Mouse (Mus musculus) hindbrain, embryonic 15.5 days (tissue): Measurements from ENCODE around the gene Camk2n1. TPM values are rescaled to one million over a fixed set of nuclear protein-coding genes. Genes with fewer than 3 reads are reported as not detected.

Experiments used
- ATAC-seq: fragments of 200-750 bp; cut with Nextera tagmentation; 2 replicates; pipeline ENCODE4 v1.8.0; 2017; ENCODE audit warnings: low read depth, moderate number of reproducible peaks, moderate TSS enrichment; ENCODE audit not compliant: low FRiP score
- H3K27ac ChIP-seq: fragments of 300-500 bp; sonication (generic); replicated peaks from 2 replicates; pipeline ENCODE4 v1.5.1; 2015; ENCODE audit warnings: mild to moderate bottlenecking, inconsistent platforms
- H3K27me3 ChIP-seq: fragments of 300-500 bp; sonication (generic); 2 replicates; pipeline ENCODE4 v1.6.1; 2015; ENCODE audit warnings: control low read depth, inconsistent platforms
- H3K36me3 ChIP-seq: fragments of 300-500 bp; sonication (generic); 2 replicates; pipeline ENCODE4 v1.6.1; 2015; ENCODE audit warnings: control low read depth, inconsistent platforms
- H3K4me1 ChIP-seq: fragments of 300-500 bp; sonication (generic); replicated peaks from 2 replicates; pipeline ENCODE4 v1.6.1; 2015; ENCODE audit warnings: control low read depth, inconsistent platforms
- H3K4me2 ChIP-seq: fragments of 300-500 bp; sonication (generic); 2 replicates; pipeline ENCODE4 v1.6.1; 2015; ENCODE audit warnings: moderate library complexity, mild to moderate bottlenecking, inconsistent platforms
- H3K4me3 ChIP-seq: fragments of 300-500 bp; sonication (generic); 2 replicates; pipeline ENCODE4 v1.5.1; 2015; ENCODE audit warnings: mild to moderate bottlenecking, inconsistent platforms
- H3K9ac ChIP-seq: fragments of 300-500 bp; sonication (generic); 2 replicates; pipeline ENCODE4 v1.6.1; 2015; ENCODE audit warnings: inconsistent platforms
- H3K9me3 ChIP-seq: fragments of 300-500 bp; sonication (generic); 2 replicates; pipeline ENCODE4 v1.6.1; 2016; ENCODE audit warnings: control low read depth, inconsistent platforms
- WGBS: fragments of 180-500 bp; shearing (Covaris S2); methylation state at CpG from one replicate; pipeline ENCODE4 v1.1.7; 2015; 5-methylcytosine and 5-hydroxymethylcytosine counted together
- polyA plus RNA-seq: library from polyadenylated mRNA; unstranded; fragments of >200 nt; fragmentation: Nextera tagmentation; extraction: Ambion mirVana; gene quantifications from 2 replicates; pipeline ENCODE4 v1.2.1, GENCODE M21; 2015

Gene Camk2n1
- polyA plus RNA-seq, 1 experiment from 2014 or later, result 16.9 TPM

DNA sequence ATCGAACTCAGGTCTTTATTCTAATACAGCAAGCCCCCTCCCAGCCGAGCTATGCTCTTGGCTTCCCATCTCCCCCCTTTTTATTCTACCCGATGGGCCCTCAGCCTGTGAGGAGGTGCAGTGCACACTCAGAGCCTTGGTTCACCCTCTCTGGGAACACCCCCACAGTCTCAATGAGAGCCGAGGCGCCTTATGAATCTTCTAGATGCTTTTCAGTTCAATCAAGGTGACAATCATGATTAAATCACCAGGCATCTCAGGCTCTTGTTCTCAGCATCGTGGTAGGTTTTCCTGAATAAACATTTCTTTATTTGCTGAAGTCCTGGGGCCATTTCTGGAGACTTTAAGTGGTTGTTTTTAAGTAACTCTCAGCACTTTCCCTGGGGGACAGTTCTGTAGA lies 53.8 kb downstream of the Camk2n1 start:
- H3K4me1 ChIP-seq, result peaks cover 42% of the 10 kb centered on the region
- no peaks in the 10 kb centered on the region for H3K36me3 ChIP-seq
- H3K4me2 ChIP-seq, result no peak overlapping the region
- H3K9me3 ChIP-seq, result no peaks in the 10 kb centered on the region
- H3K27ac ChIP-seq, result no peak overlapping the region
- 63% methylated on average over 6 of the region's 6 CpGs for WGBS
- H3K27me3 ChIP-seq, result no peaks in the 10 kb centered on the region
- H3K4me3 ChIP-seq, result no peak overlapping the region
- no peak for ATAC-seq
- no peak overlapping the region for H3K9ac ChIP-seq

Other genes starting within 250 kb of the Camk2n1 start
- gene Hp1bp3, start 238.0 kb upstream of the Camk2n1 start, polyA plus RNA-seq, result 173 and 185 TPM in 2 replicates
- gene Sh2d5, start 203.9 kb upstream of the Camk2n1 start, polyA plus RNA-seq, result 16.5 and 20.3 TPM in 2 replicates
- 3.9 and 4.5 TPM in 2 replicates for gene Kif17, start 203.9 kb upstream of the Camk2n1 start, polyA plus RNA-seq
- 210 and 220 TPM in 2 replicates for gene Ddost, start 149.6 kb upstream of the Camk2n1 start, polyA plus RNA-seq
- gene Pink1, start 128.0 kb upstream of the Camk2n1 start, polyA plus RNA-seq, result 105 and 111 TPM in 2 replicates
- 4.5 and 6.5 TPM in 2 replicates for gene Cda, start 86.3 kb upstream of the Camk2n1 start, polyA plus RNA-seq
- gene Fam43b, start 57.8 kb upstream of the Camk2n1 start, polyA plus RNA-seq, result 15.7 and 16.5 TPM in 2 replicates
- gene Mul1, start 19.6 kb upstream of the Camk2n1 start, polyA plus RNA-seq, result 17.6 and 19.2 TPM in 2 replicates
- gene Vwa5b1, start 181.6 kb downstream of the Camk2n1 start, polyA plus RNA-seq, result 1.7 and 2.0 TPM in 2 replicates